Mouse (Mus musculus) thymus, adult 2 months (tissue): Measurements from ENCODE around the gene Rasa3. TPM values are rescaled to one million over a fixed set of nuclear protein-coding genes. Genes with fewer than 3 reads are reported as not detected.

ENCODE experiments used
- DNase-seq: peaks from one replicate; pipeline ENCODE4 v3.0.0; 2021
- H3K27ac ChIP-seq: fragments of 200-500 bp; 2 replicates; pipeline ENCODE4 v1.5.1; 2012; ENCODE audit warnings: low read length, control low read depth; ENCODE audit not compliant: control insufficient read depth, insufficient read depth
- H3K27me3 ChIP-seq: fragments of 200-500 bp; 2 replicates; pipeline ENCODE4 v1.6.1; 2012; ENCODE audit warnings: mild to moderate bottlenecking, low read length, moderate library complexity, mixed read lengths; ENCODE audit not compliant: control insufficient read depth, insufficient read depth
- H3K36me3 ChIP-seq: fragments of 200-500 bp; 2 replicates; pipeline ENCODE4 v1.6.1; 2012; ENCODE audit warnings: mild to moderate bottlenecking, low read length, moderate library complexity; ENCODE audit not compliant: control insufficient read depth, insufficient read depth
- H3K4me1 ChIP-seq: fragments of 200-500 bp; replicated peaks from 2 replicates; pipeline ENCODE4 v1.6.1; 2012; ENCODE audit warnings: low read length; ENCODE audit not compliant: control insufficient read depth, insufficient read depth
- H3K4me3 ChIP-seq: fragments of 200-500 bp; 2 replicates; pipeline ENCODE4 v1.5.1; 2012; ENCODE audit warnings: mild to moderate bottlenecking, low read length, control low read depth, moderate library complexity; ENCODE audit not compliant: control insufficient read depth, insufficient read depth
- CTCF ChIP-seq: fragments of 200-500 bp; IDR thresholded peaks from 2 replicates; pipeline ENCODE4 v1.5.1; 2012; ENCODE audit warnings: mild to moderate bottlenecking, control low read depth, low read length, moderate library complexity, borderline replicate concordance; ENCODE audit not compliant: control insufficient read depth, poor library complexity, insufficient read depth; ENCODE audit errors: extremely low read depth
- POLR2A ChIP-seq: fragments of 200-500 bp; IDR thresholded peaks from 2 replicates; pipeline ENCODE4 v1.6.1; 2012; ENCODE audit warnings: mild to moderate bottlenecking, low read length, control low read depth, moderate library complexity; ENCODE audit not compliant: control insufficient read depth, poor library complexity, insufficient read depth; ENCODE audit errors: extremely low read depth
- WGBS: fragments of 180-500 bp; shearing (Covaris S2); methylation state at CpG from one replicate; pipeline ENCODE4 v1.1.7; 2018; 5-methylcytosine and 5-hydroxymethylcytosine counted together
- polyA plus RNA-seq: library from polyadenylated mRNA; depleted of rRNA; stranded (reverse); fragments of >200 nt; gene quantifications from 2 replicates; pipeline ENCODE4 v1.2.3, GENCODE M21; 2012

Rasa3 gene
- polyA plus RNA-seq, 1 experiment = 57.5 TPM

DNA sequence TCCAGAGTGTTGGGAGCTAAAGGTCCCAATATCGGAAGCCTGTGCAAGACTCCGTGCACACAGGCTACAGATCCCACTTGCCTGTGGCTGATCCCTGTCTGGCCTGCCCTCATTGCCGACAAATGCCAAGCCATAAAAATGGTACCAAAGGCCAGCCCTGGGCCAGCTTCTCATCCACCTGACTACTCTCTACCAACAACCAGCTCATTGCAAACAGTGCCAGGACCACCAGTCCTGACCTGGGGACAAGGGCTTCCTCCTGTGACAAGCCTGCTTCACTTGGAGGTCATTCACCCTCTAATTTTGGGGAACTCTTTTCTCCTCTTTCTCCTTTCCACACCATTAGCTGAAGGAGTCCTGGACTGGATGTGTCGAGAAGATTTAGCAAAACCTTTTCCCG lies 29.8 kb downstream of the Rasa3 start:
- DNase-seq = no peak
- no peaks in the 10 kb centered on the region for H3K36me3 ChIP-seq
- H3K27me3 ChIP-seq = no peaks in the 10 kb centered on the region
- TF ChIP-seq CTCF = no peak
- TF ChIP-seq POLR2A = no peak
- no peak overlapping the region for H3K27ac ChIP-seq
- H3K4me3 ChIP-seq = no peak overlapping the region
- peaks cover 16% of the 10 kb centered on the region for H3K4me1 ChIP-seq
- WGBS = 94% methylated on average over 5 of the region's 5 CpGs

DNA sequence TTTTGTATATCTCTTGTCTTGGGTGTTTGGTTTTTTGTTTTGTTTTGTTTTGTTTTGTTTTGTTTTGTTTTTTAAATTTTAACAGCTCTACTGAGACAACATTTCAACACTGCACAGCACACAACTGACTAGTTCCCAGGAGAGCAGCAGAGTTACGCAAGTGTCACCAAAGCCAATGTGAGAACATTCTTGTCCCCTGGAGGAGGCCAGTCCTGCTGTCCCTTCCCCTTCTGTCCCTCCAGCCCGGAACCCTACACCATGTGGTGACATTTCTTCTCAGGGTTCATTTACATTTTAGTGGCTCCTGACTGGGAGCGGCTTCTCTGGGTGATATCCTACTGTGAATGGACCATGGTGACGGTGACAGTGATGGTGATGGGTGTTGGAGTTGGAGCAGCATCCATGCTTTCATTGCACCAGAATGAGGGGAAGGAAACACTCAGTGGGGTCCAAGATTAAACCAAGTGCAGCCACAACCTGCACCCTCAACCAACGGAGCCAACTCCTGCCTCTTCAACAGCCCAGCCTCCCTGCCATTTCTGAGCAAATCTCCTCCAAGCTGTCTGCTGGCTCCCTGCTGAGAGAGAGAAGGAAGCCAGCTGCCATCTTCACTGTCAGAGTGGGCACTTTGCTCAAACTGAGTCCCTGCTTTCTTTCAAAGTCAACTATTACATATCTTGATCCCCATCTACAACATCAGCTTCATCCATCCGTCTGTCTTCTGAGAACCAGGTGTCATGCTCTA lies 32.3 kb downstream of the Rasa3 start:
- DNase-seq = no peak
- H3K4me1 ChIP-seq = peaks cover 10% of the 10 kb centered on the region
- no peaks in the 10 kb centered on the region for H3K36me3 ChIP-seq
- no peak overlapping the region for H3K4me3 ChIP-seq
- H3K27ac ChIP-seq = no peak overlapping the region
- TF ChIP-seq POLR2A (no peak), CTCF (no peak)
- 85% methylated on average over 6 of the region's 6 CpGs for WGBS
- H3K27me3 ChIP-seq = no peaks in the 10 kb centered on the region

DNA sequence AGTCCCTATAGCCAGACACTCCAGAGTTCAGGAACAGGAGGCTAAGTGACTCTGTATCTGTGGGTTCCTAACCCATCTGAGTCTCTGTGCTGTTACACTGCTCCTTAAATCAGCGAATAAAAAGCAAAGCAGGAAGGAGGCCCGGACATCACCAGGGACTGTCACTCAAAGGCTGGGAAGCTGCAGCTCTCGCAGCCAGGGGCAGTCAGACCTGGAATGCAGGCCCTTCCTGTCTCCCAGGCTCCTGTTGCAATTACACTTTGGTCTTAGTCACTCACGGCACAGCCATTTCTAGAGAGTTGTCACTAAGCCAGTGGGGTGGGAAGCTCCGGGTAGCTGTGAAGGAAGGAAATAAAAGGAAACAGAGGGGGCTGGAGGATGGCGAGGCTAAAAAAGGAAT lies 33.2 kb downstream of the Rasa3 start:
- DNase-seq = no peak
- H3K4me3 ChIP-seq = no peak overlapping the region
- H3K27me3 ChIP-seq = no peaks in the 10 kb centered on the region
- TF ChIP-seq POLR2A = no peak
- no peak for TF ChIP-seq CTCF
- H3K36me3 ChIP-seq = no peaks in the 10 kb centered on the region
- H3K27ac ChIP-seq = no peak overlapping the region
- 64% methylated on average over 6 of the region's 6 CpGs for WGBS
- peaks cover 3% of the 10 kb centered on the region; the same call in 1 of the 2 replicates for H3K4me1 ChIP-seq

DNA sequence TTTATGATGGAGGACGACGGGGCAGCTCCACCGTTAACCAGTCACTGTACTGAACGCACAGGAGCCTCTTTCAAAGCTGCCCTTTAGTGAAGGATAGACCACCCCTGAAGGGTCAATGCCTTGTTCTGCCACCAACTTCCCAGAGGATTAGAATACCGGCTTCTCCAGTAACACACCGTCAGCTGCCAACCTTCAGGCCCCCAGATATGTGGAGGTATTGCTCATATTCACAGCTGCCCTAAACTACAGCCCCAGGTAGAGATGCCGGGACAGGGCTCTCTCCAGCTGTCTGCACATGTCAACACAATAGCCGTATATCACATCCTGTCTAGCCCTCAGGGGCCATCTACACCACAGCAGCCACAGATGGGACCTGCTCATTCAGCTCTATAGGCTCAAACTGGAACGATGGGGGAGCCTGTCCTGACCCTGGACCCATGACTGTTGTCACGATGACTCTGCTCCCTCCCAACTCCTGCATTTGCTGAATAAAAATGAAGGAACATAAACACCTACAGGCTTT lies 34.7 kb downstream of the Rasa3 start:
- Histone ChIP-seq H3K27ac (no peak overlapping the region), H3K36me3 (no peaks in the 10 kb centered on the region), H3K4me3 (no peak overlapping the region), H3K4me1 (no peaks in the 10 kb centered on the region), H3K27me3 (no peaks in the 10 kb centered on the region)
- TF ChIP-seq CTCF = no peak
- no peak for TF ChIP-seq POLR2A
- WGBS = 85% methylated on average over 10 of the region's 10 CpGs
- no peak for DNase-seq

DNA sequence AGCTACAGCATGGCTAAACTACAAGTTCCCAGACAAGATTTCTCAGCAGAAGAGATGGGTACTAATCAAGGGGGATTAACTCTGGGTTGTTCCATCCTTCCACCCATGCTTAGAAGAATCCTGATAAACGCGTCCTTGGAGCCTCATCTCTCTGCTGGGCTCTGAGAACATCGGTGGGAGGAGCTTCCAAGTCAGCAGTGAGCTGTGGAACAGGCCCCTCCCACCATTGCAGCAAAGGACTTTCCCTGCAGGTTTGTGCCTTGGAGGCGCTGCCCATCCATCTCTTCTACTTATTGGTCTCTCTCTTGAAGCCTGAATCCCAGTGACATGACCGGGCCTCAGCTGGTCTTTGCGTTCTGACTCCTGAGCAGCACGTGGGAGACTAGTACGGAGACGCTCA lies 36.2 kb downstream of the Rasa3 start:
- no peaks in the 10 kb centered on the region for H3K27me3 ChIP-seq
- DNase-seq = no peak
- TF ChIP-seq CTCF = no peak
- TF ChIP-seq POLR2A = no peak
- no peaks in the 10 kb centered on the region for H3K4me1 ChIP-seq
- H3K27ac ChIP-seq = no peak overlapping the region
- H3K4me3 ChIP-seq = no peak overlapping the region
- no peaks in the 10 kb centered on the region for H3K36me3 ChIP-seq
- WGBS = 96% methylated on average over 9 of the region's 9 CpGs

DNA sequence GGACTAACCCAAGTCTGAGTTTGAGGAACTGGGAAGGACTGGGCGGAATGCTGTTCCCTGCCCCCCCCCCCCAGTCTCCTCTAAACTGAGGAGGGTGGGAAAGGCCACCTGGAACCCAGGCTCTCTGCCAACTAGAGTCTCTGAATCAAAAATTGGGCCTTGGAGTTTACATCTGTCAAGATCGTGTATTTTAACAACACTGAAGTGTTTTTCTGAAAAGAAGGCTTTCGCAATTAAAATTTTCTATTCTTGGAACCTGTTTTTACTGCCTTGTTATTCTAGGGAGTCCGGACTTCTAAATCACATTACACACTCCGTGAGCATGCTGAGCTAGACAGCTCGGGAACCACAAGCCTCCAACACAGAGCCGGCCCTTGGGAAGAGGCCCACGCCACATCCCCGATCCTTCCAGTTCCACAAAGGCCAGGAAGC lies 36.9 kb downstream of the Rasa3 start:
- H3K4me1 ChIP-seq = no peaks in the 10 kb centered on the region
- WGBS = 92% methylated on average over 9 of the region's 9 CpGs
- DNase-seq = no peak
- no peak overlapping the region for H3K27ac ChIP-seq
- no peak overlapping the region for H3K4me3 ChIP-seq
- TF ChIP-seq POLR2A (no peak), CTCF (no peak)
- H3K27me3 ChIP-seq = no peaks in the 10 kb centered on the region
- no peaks in the 10 kb centered on the region for H3K36me3 ChIP-seq
